Mouse (Mus musculus) thymus, adult 2 months (tissue): ENCODE results near the gene Bclaf3.

Experiments
- CTCF ChIP-seq: fragments of 200-500 bp; IDR thresholded peaks from 2 replicates; pipeline ENCODE4 v1.5.1; 2012; ENCODE audit warnings: mild to moderate bottlenecking, control low read depth, low read length, moderate library complexity, borderline replicate concordance; ENCODE audit not compliant: control insufficient read depth, poor library complexity, insufficient read depth; ENCODE audit errors: extremely low read depth
- POLR2A ChIP-seq: fragments of 200-500 bp; IDR thresholded peaks from 2 replicates; pipeline ENCODE4 v1.6.1; 2012; ENCODE audit warnings: mild to moderate bottlenecking, low read length, control low read depth, moderate library complexity; ENCODE audit not compliant: control insufficient read depth, poor library complexity, insufficient read depth; ENCODE audit errors: extremely low read depth

DNA sequence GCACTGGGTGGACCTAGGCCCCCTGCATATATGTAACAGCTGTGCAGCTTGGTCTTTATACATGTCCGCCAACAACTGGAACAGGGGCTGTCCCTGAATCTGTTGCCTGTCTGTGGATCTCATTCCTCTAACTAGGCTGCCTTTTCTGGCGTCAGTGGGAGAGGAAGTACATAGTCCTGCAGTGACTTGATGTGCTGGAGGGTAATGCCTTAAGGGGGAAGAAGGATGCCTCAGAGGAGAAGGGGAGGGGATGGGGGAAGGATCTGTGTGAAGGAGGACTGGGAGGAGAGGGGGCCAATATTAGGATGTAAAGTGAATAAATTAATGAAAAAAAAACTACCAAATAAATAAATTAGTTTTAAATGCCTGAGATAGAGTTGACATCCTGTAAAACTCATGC is 23.3 kb upstream of the Bclaf3 start:
- TF ChIP-seq CTCF (no peak), POLR2A (no peak)
